Mouse (Mus musculus): ENCODE results near the gene Lima1.

- no peak for TF ChIP-seq CTCF (conservative IDR thresholded peaks at IDR 0.05; ENCODE audit: low read length)
- no peak for TF ChIP-seq POU5F1 (IDR thresholded peaks at IDR 0.05; ENCODE audit: borderline replicate concordance, low read length)
- TF ChIP-seq NANOG (IDR thresholded peaks at IDR 0.05; ENCODE audit: borderline replicate concordance, low read length): no peak
Measured at GRCm38 (mm10) chr15:99803186-99803644, 72.0 kb downstream of the Lima1 start.

Measured in E14TG2a.4 (cell line).